Mouse (Mus musculus) midbrain, embryonic 15.5 days (tissue): ENCODE results near the gene Tube1. TPM values are rescaled to one million over a fixed set of nuclear protein-coding genes. Genes with fewer than 3 reads are reported as not detected.

Experiments
- polyA plus RNA-seq: library from polyadenylated mRNA; unstranded; fragments of >200 nt; fragmentation: Nextera tagmentation; extraction: Ambion mirVana; gene quantifications from 2 replicates; pipeline ENCODE4 v1.2.1, GENCODE M21; 2015

Tube1 gene
- polyA plus RNA-seq, 1 experiment from 2014 or later, result 9.2 TPM

Other genes with a start within 250 kb of the Tube1 start
- gene Lama4, start 168.5 kb upstream of the Tube1 start, polyA plus RNA-seq, result 19.2 and 20.4 TPM in 2 replicates
- 31.4 and 34.3 TPM in 2 replicates for gene Fam229b, start 62 bp upstream of the Tube1 start, polyA plus RNA-seq
- 0.31 and 0.36 TPM in 2 replicates for gene Ccn6, start 29.8 kb downstream of the Tube1 start, polyA plus RNA-seq
- gene Fyn, start 234.9 kb downstream of the Tube1 start, polyA plus RNA-seq, result 70.3 and 71.0 TPM in 2 replicates